Mouse (Mus musculus): Measurements from ENCODE around the gene Bzw2. TPM values are rescaled to one million over a fixed set of nuclear protein-coding genes. Genes with fewer than 3 reads are reported as not detected.

Gene Bzw2
- polyA plus RNA-seq, 1 experiment = 37.2 TPM

GRCm38 (mm10) chr12:36093081-36093670, 64.7 kb downstream of the Bzw2 start:
- Histone ChIP-seq H3K27ac (ENCODE audit: insufficient read depth, low read length) (no peak overlapping the region), H3K4me1 (ENCODE audit: control insufficient read depth, insufficient read depth, low read length) (peaks cover 3% of the 10 kb centered on the region; the same call in 1 of the 2 replicates), H3K4me3 (ENCODE audit: insufficient read depth, low read length) (no peak overlapping the region)
- no peak for TF ChIP-seq CTCF (IDR thresholded peaks at IDR 0.05; ENCODE audit: extremely low read depth, insufficient read depth, low read length)
- no peak for TF ChIP-seq POLR2A (IDR thresholded peaks at IDR 0.05; ENCODE audit: extremely low read depth, insufficient read depth, low read length)

GRCm38 (mm10) chr12:36091964-36092363, 65.9 kb downstream of the Bzw2 start:
- H3K4me1 ChIP-seq (ENCODE audit: control insufficient read depth, insufficient read depth, low read length) = peaks cover 3% of the 10 kb centered on the region; the same call in 1 of the 2 replicates
- H3K27ac ChIP-seq (ENCODE audit: insufficient read depth, low read length) = 0 out of 2 replicates have a peak overlapping the region, but pooled peaks have one; percentile 43

GRCm38 (mm10) chr12:36089221-36089620, 68.7 kb downstream of the Bzw2 start:
- Histone ChIP-seq H3K4me1 (ENCODE audit: control insufficient read depth, insufficient read depth, low read length) (peaks cover 1% of the 10 kb centered on the region; the same call in 1 of the 2 replicates), H3K4me3 (ENCODE audit: insufficient read depth, low read length) (no peak overlapping the region), H3K27ac (ENCODE audit: insufficient read depth, low read length) (no peak overlapping the region)
- TF ChIP-seq CTCF (IDR thresholded peaks at IDR 0.05; ENCODE audit: extremely low read depth, insufficient read depth, low read length) (no peak), POLR2A (IDR thresholded peaks at IDR 0.05; ENCODE audit: extremely low read depth, insufficient read depth, low read length) (no peak)

More at GRCm38 (mm10) chr12:36091964-36092363, 65.9 kb downstream of the Bzw2 start:
- no peak overlapping the region for H3K4me3 ChIP-seq (ENCODE audit: insufficient read depth, low read length)
- TF ChIP-seq CTCF (IDR thresholded peaks at IDR 0.05; ENCODE audit: extremely low read depth, insufficient read depth, low read length) = no peak
- TF ChIP-seq POLR2A (IDR thresholded peaks at IDR 0.05; ENCODE audit: extremely low read depth, insufficient read depth, low read length) = no peak

GRCm38 (mm10) chr12:36088804-36089203, 69.1 kb downstream of the Bzw2 start:
- TF ChIP-seq POLR2A (IDR thresholded peaks at IDR 0.05; ENCODE audit: extremely low read depth, insufficient read depth, low read length) = no peak
- TF ChIP-seq CTCF (IDR thresholded peaks at IDR 0.05; ENCODE audit: extremely low read depth, insufficient read depth, low read length) = no peak
- no peak overlapping the region for H3K27ac ChIP-seq (ENCODE audit: insufficient read depth, low read length)
- H3K4me1 ChIP-seq (ENCODE audit: control insufficient read depth, insufficient read depth, low read length) = peaks cover 1% of the 10 kb centered on the region; the same call in 1 of the 2 replicates
- no peak overlapping the region for H3K4me3 ChIP-seq (ENCODE audit: insufficient read depth, low read length)

GRCm38 (mm10) chr12:36085380-36085779, 72.5 kb downstream of the Bzw2 start:
- Histone ChIP-seq H3K27ac (ENCODE audit: insufficient read depth, low read length) (no peak overlapping the region), H3K4me1 (ENCODE audit: control insufficient read depth, insufficient read depth, low read length) (no peaks in the 10 kb centered on the region; the same call in 1 of the 2 replicates), H3K4me3 (ENCODE audit: insufficient read depth, low read length) (no peak overlapping the region)
- no peak for TF ChIP-seq POLR2A (IDR thresholded peaks at IDR 0.05; ENCODE audit: extremely low read depth, insufficient read depth, low read length)
- no peak for TF ChIP-seq CTCF (IDR thresholded peaks at IDR 0.05; ENCODE audit: extremely low read depth, insufficient read depth, low read length)

GRCm38 (mm10) chr12:36078101-36078899, 79.6 kb downstream of the Bzw2 start:
- TF ChIP-seq CTCF (IDR thresholded peaks at IDR 0.05; ENCODE audit: extremely low read depth, insufficient read depth, low read length) = no peak
- no peak for TF ChIP-seq POLR2A (IDR thresholded peaks at IDR 0.05; ENCODE audit: extremely low read depth, insufficient read depth, low read length)
- H3K4me3 ChIP-seq (ENCODE audit: insufficient read depth, low read length) = no peak overlapping the region
- no peaks in the 10 kb centered on the region; the same call in 1 of the 2 replicates for H3K4me1 ChIP-seq (ENCODE audit: control insufficient read depth, insufficient read depth, low read length)
- no peak overlapping the region for H3K27ac ChIP-seq (ENCODE audit: insufficient read depth, low read length)

- no peak overlapping the region for H3K4me3 ChIP-seq (ENCODE audit: insufficient read depth, low read length)
These were observed 85.0 kb downstream of the Bzw2 start for GRCm38 (mm10) chr12:36072860-36073259.

GRCm38 (mm10) chr12:36070231-36070630, 87.6 kb downstream of the Bzw2 start:
- no peak overlapping the region for H3K27ac ChIP-seq (ENCODE audit: insufficient read depth, low read length)
- H3K4me3 ChIP-seq (ENCODE audit: insufficient read depth, low read length) = no peak overlapping the region

More at GRCm38 (mm10) chr12:36072860-36073259, 85.0 kb downstream of the Bzw2 start:
- Histone ChIP-seq H3K4me1 (ENCODE audit: control insufficient read depth, insufficient read depth, low read length) (no peaks in the 10 kb centered on the region; the same call in 1 of the 2 replicates), H3K27ac (ENCODE audit: insufficient read depth, low read length) (no peak overlapping the region)
- TF ChIP-seq CTCF (IDR thresholded peaks at IDR 0.05; ENCODE audit: extremely low read depth, insufficient read depth, low read length) (no peak), POLR2A (IDR thresholded peaks at IDR 0.05; ENCODE audit: extremely low read depth, insufficient read depth, low read length) (no peak)

GRCm38 (mm10) chr12:36067538-36067937, 90.3 kb downstream of the Bzw2 start:
- H3K4me3 ChIP-seq (ENCODE audit: insufficient read depth, low read length) = no peak overlapping the region

More at GRCm38 (mm10) chr12:36070231-36070630, 87.6 kb downstream of the Bzw2 start:
- TF ChIP-seq POLR2A (IDR thresholded peaks at IDR 0.05; ENCODE audit: extremely low read depth, insufficient read depth, low read length) (no peak), CTCF (IDR thresholded peaks at IDR 0.05; ENCODE audit: extremely low read depth, insufficient read depth, low read length) (no peak)
- H3K4me1 ChIP-seq (ENCODE audit: control insufficient read depth, insufficient read depth, low read length) = peaks cover 2% of the 10 kb centered on the region; the same call in 1 of the 2 replicates

More at GRCm38 (mm10) chr12:36067538-36067937, 90.3 kb downstream of the Bzw2 start:
- H3K4me1 ChIP-seq (ENCODE audit: control insufficient read depth, insufficient read depth, low read length) = peaks cover 2% of the 10 kb centered on the region; the same call in 1 of the 2 replicates
- TF ChIP-seq CTCF (IDR thresholded peaks at IDR 0.05; ENCODE audit: extremely low read depth, insufficient read depth, low read length) (no peak), POLR2A (IDR thresholded peaks at IDR 0.05; ENCODE audit: extremely low read depth, insufficient read depth, low read length) (no peak)
- no peak overlapping the region for H3K27ac ChIP-seq (ENCODE audit: insufficient read depth, low read length)
